34 mouse cellular contexts compared by ENCODE assay signal in the genomic region with DNA sequence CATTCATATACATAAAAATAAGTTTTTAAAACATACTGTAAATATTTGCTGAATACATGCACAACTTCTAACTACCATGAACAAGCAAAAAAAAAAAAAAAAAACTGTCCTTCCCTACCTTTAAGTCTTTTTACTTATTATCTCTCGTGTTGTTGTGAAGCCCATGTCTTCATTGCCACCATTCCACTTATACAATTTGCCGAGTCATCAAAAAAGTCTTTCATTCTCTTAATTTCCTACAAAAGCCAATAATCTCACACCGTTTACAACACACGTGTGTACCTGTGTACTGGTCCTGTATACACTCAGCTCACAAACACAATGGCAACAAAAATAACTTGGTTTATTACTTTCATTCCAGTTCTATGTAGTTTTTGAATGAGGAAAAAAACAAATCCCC.
"Had no signal": no experiment of that assay in that cellular context is flagged by ENCODE, and none has a peak within 500 bp of the region (broad histone marks: within the 10 kb centered on the region; RNA-seq: fewer than 3 reads in every experiment).

No protein-coding gene starts in this region.

- H3K4me3 ChIP-seq: heart, embryonic 12.5 days; heart, embryonic 13.5 days; heart, embryonic 15.5 days; hindbrain, embryonic 10.5 days; hindbrain, embryonic 12.5 days; hindbrain, embryonic 13.5 days; hindbrain, embryonic 15.5 days; intestine, embryonic 15.5 days; kidney, embryonic 15.5 days; layer of hippocampus, adult 2 months; left cerebral cortex, adult 2 months had no signal

- H3K4me1 ChIP-seq: heart, embryonic 12.5 days; heart, embryonic 13.5 days; heart, embryonic 15.5 days; hindbrain, embryonic 10.5 days; hindbrain, embryonic 12.5 days; hindbrain, embryonic 13.5 days; hindbrain, embryonic 15.5 days; intestine, embryonic 15.5 days; kidney, embryonic 15.5 days had no signal

- H3K36me3 ChIP-seq: heart, embryonic 12.5 days; heart, embryonic 13.5 days; heart, embryonic 15.5 days; hindbrain, embryonic 10.5 days; hindbrain, embryonic 12.5 days; hindbrain, embryonic 13.5 days; hindbrain, embryonic 15.5 days; intestine, embryonic 15.5 days; kidney, embryonic 15.5 days had no signal

- H3K4me2 ChIP-seq: heart, embryonic 11.5 days; heart, embryonic 12.5 days; heart, embryonic 13.5 days; heart, embryonic 15.5 days; hindbrain, embryonic 12.5 days; hindbrain, embryonic 13.5 days; hindbrain, embryonic 14.5 days; hindbrain, embryonic 15.5 days; intestine, embryonic 15.5 days; kidney, embryonic 15.5 days had no signal

- H3K9ac ChIP-seq: heart, embryonic 12.5 days; heart, embryonic 13.5 days; heart, embryonic 15.5 days; hindbrain, embryonic 12.5 days; hindbrain, embryonic 13.5 days; hindbrain, embryonic 14.5 days; hindbrain, embryonic 15.5 days; intestine, embryonic 15.5 days; kidney, embryonic 15.5 days had no signal

- H3K27ac ChIP-seq: heart, embryonic 13.5 days; heart, embryonic 15.5 days; hindbrain, embryonic 10.5 days; hindbrain, embryonic 12.5 days; hindbrain, embryonic 13.5 days; hindbrain, embryonic 14.5 days; hindbrain, embryonic 15.5 days; hindbrain, postnatal 0 days; intestine, embryonic 15.5 days; kidney, embryonic 15.5 days; kidney, postnatal 0 days; layer of hippocampus, adult 2 months; left cerebral cortex, adult 2 months had no signal

- ATAC-seq: hindbrain, embryonic 16.5 days; hindbrain, postnatal 0 days; intestine, embryonic 15.5 days; intestine, embryonic 16.5 days; intestine, postnatal 0 days had no signal

- H3K9me3 ChIP-seq: heart, embryonic 13.5 days; heart, embryonic 15.5 days; hindbrain, embryonic 10.5 days; hindbrain, embryonic 12.5 days; hindbrain, embryonic 13.5 days; hindbrain, embryonic 15.5 days; intestine, embryonic 15.5 days; kidney, embryonic 15.5 days had no signal

- H3K27me3 ChIP-seq: heart, embryonic 12.5 days; heart, embryonic 13.5 days; heart, embryonic 15.5 days; hindbrain, embryonic 12.5 days; hindbrain, embryonic 13.5 days; hindbrain, embryonic 15.5 days; intestine, embryonic 15.5 days; kidney, embryonic 15.5 days had no signal

- DNase-seq: heart, postnatal 10 days; heart, postnatal 14 days; heart, postnatal 36 days; heart, postnatal 4 days; kidney, adult 11 months; kidney, adult 18-20 months; kidney, adult 2 months; kidney, adult 8-10 months; kidney, adult 9 months; kidney, postnatal 10 days; kidney, postnatal 14 days; kidney, postnatal 25 days; kidney, postnatal 36 days; kidney, postnatal 4 days; layer of hippocampus, adult 9-11 months; layer of hippocampus, postnatal 36 days had no signal
